In the genomic region with DNA sequence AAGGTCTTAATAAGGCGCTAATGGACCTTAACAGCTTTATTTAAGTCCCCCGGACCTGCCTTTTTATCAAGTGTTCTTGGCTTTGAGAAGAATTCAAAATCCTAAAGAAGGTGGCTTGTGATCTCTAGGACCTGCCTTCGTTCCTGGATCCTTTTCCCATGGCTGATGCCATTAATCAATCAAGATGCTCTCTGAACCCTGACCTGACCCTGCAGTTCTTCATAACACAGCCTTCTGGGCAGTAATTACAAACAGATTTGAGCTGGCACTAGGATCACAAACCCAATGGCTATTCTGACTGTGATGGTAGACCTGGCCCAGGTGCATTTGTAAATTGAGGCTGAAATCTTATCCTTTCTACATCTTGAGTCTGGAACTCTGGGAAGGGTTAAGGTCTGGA, we compare ENCODE assay signal across 21 mouse cellular contexts.
DNase-seq lines count a peak whose midpoint lies in the region; TF ChIP-seq lines count a peak whose summit lies in the region.
"Had no signal": no experiment of that assay in that cellular context is flagged by ENCODE, and none has a peak within 500 bp of the region (broad histone marks: within the 10 kb centered on the region; RNA-seq: fewer than 3 reads in every experiment).

No protein-coding gene starts in this region.

- peak; percentile 78 for DNase-seq in heart, adult 11 months
- no peak for DNase-seq in heart, adult 2 months
- peak; percentile 88 for DNase-seq in embryo, embryonic 10 days (ENCODE audit: low spot score)
- DNase-seq in embryonic facial prominence, embryonic 10.5 days (ENCODE audit: low spot score) = peak; percentile 58
- peak; percentile 71 for DNase-seq in mesoderm, embryonic 11.5 days (ENCODE audit: low read depth, low spot score)
- no peak for DNase-seq in adrenal gland, adult (ENCODE audit: inconsistent age in 2 of 2, low spot score in 1 of 2)
- DNase-seq in ovary, postnatal 10 days (ENCODE audit: low spot score) = no peak
- no peak for DNase-seq in kidney, postnatal 10 days
- DNase-seq: adrenal gland, postnatal 10 days; B cell, adult 2 months; cerebellum, adult 11 months; cerebellum, adult 8-10 months; cerebellum, postnatal 14 days; forebrain, postnatal 0 days; gastrocnemius, adult 2 months; gastrocnemius, postnatal 25 days; heart, postnatal 14 days had no signal

- TF ChIP-seq EP300 in heart, adult 2 months (IDR thresholded peaks at IDR 0.05; ENCODE audit: insufficient read depth, low read depth, low read length) = no peak

- peaks cover 3% of the 10 kb centered on the region; the same call in 1 of the 2 replicates for H3K9me3 ChIP-seq in embryonic facial prominence, embryonic 10.5 days
- H3K9me3 ChIP-seq: forebrain, embryonic 13.5 days; heart, embryonic 15.5 days; hindbrain, embryonic 15.5 days had no signal

- 91% methylated on average over 3 of the region's 3 CpGs for WGBS in heart, adult 2 months
- WGBS in embryonic facial prominence, embryonic 10.5 days = 38% methylated on average over 3 of the region's 3 CpGs

- TF ChIP-seq CTCF in heart, adult 2 months (IDR thresholded peaks at IDR 0.05) = no peak

- intact Hi-C loops in heart, adult 2 months (cut with DNase I) = no loop called here

- H3K4me1 ChIP-seq in heart, adult 2 months (ENCODE audit: control insufficient read depth, insufficient read depth, low read length) = no peaks in the 10 kb centered on the region
- peaks cover 15% of the 10 kb centered on the region for H3K4me1 ChIP-seq in embryonic facial prominence, embryonic 10.5 days
- H3K4me1 ChIP-seq: forebrain, embryonic 13.5 days; hindbrain, embryonic 15.5 days had no signal

- H3K27ac ChIP-seq in heart, adult 2 months = no peak overlapping the region
- H3K27ac ChIP-seq in embryonic facial prominence, embryonic 10.5 days (replicated peaks) = no peak overlapping the region
- H3K27ac ChIP-seq: forebrain, embryonic 13.5 days; gastrocnemius, adult 2 months; heart, embryonic 15.5 days; hindbrain, embryonic 15.5 days had no signal

- no peak overlapping the region for H3K9ac ChIP-seq in heart, adult 2 months (ENCODE audit: low read depth, low read length)
- H3K9ac ChIP-seq: forebrain, embryonic 13.5 days; forebrain, postnatal 0 days; heart, embryonic 15.5 days; hindbrain, embryonic 15.5 days had no signal

- H3K36me3 ChIP-seq in heart, adult 2 months (ENCODE audit: control insufficient read depth, insufficient read depth, low read length) = no peaks in the 10 kb centered on the region
- H3K36me3 ChIP-seq in embryonic facial prominence, embryonic 10.5 days (replicated peaks) = no peaks in the 10 kb centered on the region
- H3K36me3 ChIP-seq: G1E; heart, embryonic 15.5 days; hindbrain, embryonic 15.5 days had no signal

- TF ChIP-seq POLR2A in heart, adult 2 months (IDR thresholded peaks at IDR 0.05; ENCODE audit: insufficient read depth, low read depth, low read length) = no peak

- no peak overlapping the region for H3K4me3 ChIP-seq in heart, adult 2 months
- H3K4me3 ChIP-seq in embryonic facial prominence, embryonic 10.5 days = no peak overlapping the region
- H3K4me3 ChIP-seq: forebrain, embryonic 13.5 days; gastrocnemius, adult 2 months; heart, embryonic 15.5 days; hindbrain, embryonic 15.5 days had no signal

- H3K27me3 ChIP-seq in heart, adult 2 months (ENCODE audit: control insufficient read depth, insufficient read depth, low read length) = no peaks in the 10 kb centered on the region
- H3K27me3 ChIP-seq in embryonic facial prominence, embryonic 10.5 days (replicated peaks; ENCODE audit: low read depth, poor library complexity, severe bottlenecking) = no peaks in the 10 kb centered on the region
- H3K27me3 ChIP-seq: forebrain, embryonic 13.5 days; heart, embryonic 15.5 days; hindbrain, embryonic 15.5 days had no signal

- H3K79me2 ChIP-seq in heart, adult 2 months (replicated peaks; ENCODE audit: control insufficient read depth, insufficient read depth, low read length) = no peaks in the 10 kb centered on the region

Comparison
In these comparisons a context has a peak if more than half of its experiments do, and no peak if none do; other contexts are left out.
1. DNase-seq: peak in heart, adult 11 months (single experiment), embryo, embryonic 10 days (single experiment), embryonic facial prominence, embryonic 10.5 days (single experiment) and mesoderm, embryonic 11.5 days (single experiment); none in heart, adult 2 months (0 of 2), adrenal gland, adult (0 of 2), ovary, postnatal 10 days (single experiment) and kidney, postnatal 10 days (single experiment).